Mouse (Mus musculus): ENCODE results near the gene Yipf3.

- no peak for TF ChIP-seq CTCF (IDR thresholded peaks at IDR 0.05; ENCODE audit: borderline replicate concordance, control insufficient read depth, extremely low read depth, insufficient read depth, low read length, poor library complexity)
- TF ChIP-seq POLR2A (IDR thresholded peaks at IDR 0.05; ENCODE audit: control insufficient read depth, extremely low read depth, insufficient read depth, low read length, poor library complexity) = no peak
Observed at GRCm38 (mm10) chr17:46275034-46275433, 27.2 kb downstream of the Yipf3 start.
